Mouse (Mus musculus) bone marrow macrophage, adult 2 months (primary cell): ENCODE measurements around the gene Plxdc2.

Source experiments
- CTCF ChIP-seq: IDR thresholded peaks from 2 replicates; pipeline ENCODE4 v1.5.1; 2012; ENCODE audit warnings: low read depth, mild to moderate bottlenecking, low read length, moderate library complexity
- POLR2A ChIP-seq: IDR thresholded peaks from 2 replicates; pipeline ENCODE4 v1.6.1; 2012; ENCODE audit warnings: mild to moderate bottlenecking, low read depth, low read length, borderline replicate concordance

GRCm38 (mm10) chr2:16355611-16356105, 446 bp upstream of the Plxdc2 start:
- no peak for TF ChIP-seq POLR2A
- no peak for TF ChIP-seq CTCF
